Mouse (Mus musculus): ENCODE measurements around the gene Esp23.
"Not testable (repeated sequence)": the region's sequence is repeated elsewhere in the genome, so short reads cannot be mapped to it uniquely, and the experiment has no call there.

Gene Esp23

GRCm38 (mm10) chr17:39076937-39077336, at the start of gene Esp23:
Gene Esp23 (minus strand): TSS chr17:39077037.
- no peak for DNase-seq (ENCODE audit: inconsistent ontology term)

GRCm38 (mm10) chr17:39107126-39107525, 30.3 kb upstream of the Esp23 start:
- not testable (repeated sequence) for DNase-seq (ENCODE audit: inconsistent ontology term)

GRCm38 (mm10) chr17:39095034-39095433, 18.2 kb upstream of the Esp23 start, which contains the start of gene Esp22:
Gene Esp22 (plus strand): TSS chr17:39095334.
- no peak for DNase-seq (ENCODE audit: inconsistent ontology term)

- DNase-seq (ENCODE audit: inconsistent ontology term), result no peak
Observed at GRCm38 (mm10) chr17:39063641-39064040, 13.2 kb downstream of the Esp23 start.

GRCm38 (mm10) chr17:39043241-39043640, 33.6 kb downstream of the Esp23 start, which contains the start of gene Gm21903:
Gene Gm21903 (minus strand): TSS chr17:39043341.
- no peak for DNase-seq (ENCODE audit: inconsistent ontology term)

- not testable (repeated sequence) for DNase-seq (ENCODE audit: inconsistent ontology term)
Observed at GRCm38 (mm10) chr17:39036395-39036794, 40.4 kb downstream of the Esp23 start, which contains the start of gene Esp24. Gene Esp24 (plus strand): TSS chr17:39036695.

Data from Muller cell, postnatal 12 days (primary cell).